Mouse (Mus musculus) lung, embryonic 14.5 days (tissue): ENCODE results near the gene Pdpn. TPM values are rescaled to one million over a fixed set of nuclear protein-coding genes. Genes with fewer than 3 reads are reported as not detected.

Experiments used
- ATAC-seq: fragments of 200-750 bp; cut with Nextera tagmentation; 2 replicates; pipeline ENCODE4 v1.8.0; 2017; ENCODE audit warnings: mild to moderate bottlenecking, moderate TSS enrichment, moderate library complexity; ENCODE audit not compliant: insufficient read depth
- DNase-seq: peaks from one replicate; pipeline ENCODE4 v3.0.0-alpha.2; 2015
- H3K27ac ChIP-seq: fragments of 300-500 bp; sonication (generic); 2 replicates; pipeline ENCODE4 v1.5.1; 2014; ENCODE audit warnings: low read depth, mild to moderate bottlenecking, moderate library complexity
- H3K27me3 ChIP-seq: fragments of 300-500 bp; sonication (generic); 2 replicates; pipeline ENCODE4 v1.6.1; 2014; ENCODE audit warnings: low read length, control low read depth; ENCODE audit not compliant: insufficient read depth
- H3K36me3 ChIP-seq: fragments of 300-500 bp; sonication (generic); 2 replicates; pipeline ENCODE4 v1.6.1; 2014; ENCODE audit warnings: control low read depth; ENCODE audit not compliant: insufficient read depth
- H3K4me1 ChIP-seq: fragments of 300-500 bp; sonication (generic); 2 replicates; pipeline ENCODE4 v1.6.1; 2014; ENCODE audit warnings: antibody characterized with exemption, control low read depth; ENCODE audit not compliant: insufficient read depth
- H3K4me2 ChIP-seq: fragments of 300-500 bp; sonication (generic); 2 replicates; pipeline ENCODE4 v1.6.1; 2014; ENCODE audit warnings: mild to moderate bottlenecking
- H3K4me3 ChIP-seq: fragments of 300-500 bp; sonication (generic); 2 replicates; pipeline ENCODE4 v1.5.1; 2014; ENCODE audit warnings: low read depth, low read length
- H3K9ac ChIP-seq: fragments of 300-500 bp; sonication (generic); 2 replicates; pipeline ENCODE4 v1.6.1; 2014
- H3K9me3 ChIP-seq: fragments of 300-500 bp; sonication (generic); 2 replicates; pipeline ENCODE4 v1.6.1; 2016; ENCODE audit warnings: low read depth, low read length, control low read depth
- CTCF ChIP-seq: IDR thresholded peaks from 2 replicates; pipeline ENCODE4 v1.5.1; 2016; ENCODE audit warnings: antibody characterized with exemption, low read depth
- WGBS: fragments of 180-500 bp; shearing (Covaris S2); extraction: QIAGEN DNeasy Blood & Tissue Kit; methylation state at CpG from one replicate; pipeline ENCODE4 v1.1.7; 2014; 5-methylcytosine and 5-hydroxymethylcytosine counted together
- polyA plus RNA-seq: library from polyadenylated mRNA; unstranded; fragments of >200 nt; fragmentation: Nextera tagmentation; extraction: Ambion mirVana; gene quantifications from 2 replicates; pipeline ENCODE4 v1.2.1, GENCODE M21; 2014

The Pdpn gene
- polyA plus RNA-seq, 1 experiment from 2014 or later, result 36.6 TPM

- Histone ChIP-seq H3K9ac (no peak overlapping the region), H3K4me3 (no peak overlapping the region), H3K4me2 (no peak overlapping the region), H3K36me3 (no peaks in the 10 kb centered on the region), H3K27me3 (no peaks in the 10 kb centered on the region), H3K27ac (no peak overlapping the region), H3K9me3 (no peaks in the 10 kb centered on the region), H3K4me1 (no peaks in the 10 kb centered on the region)
- ATAC-seq (no peak), DNase-seq (no peak)
- 33% methylated on average over 9 of the region's 9 CpGs for WGBS
- no peak for TF ChIP-seq CTCF
Observed at GRCm38 (mm10) chr4:143225886-143226285, 73.5 kb downstream of the Pdpn start.

- Histone ChIP-seq H3K9me3 (no peaks in the 10 kb centered on the region), H3K27me3 (no peaks in the 10 kb centered on the region), H3K4me3 (no peak overlapping the region), H3K27ac (no peak overlapping the region), H3K9ac (no peak overlapping the region), H3K4me2 (no peak overlapping the region), H3K4me1 (no peaks in the 10 kb centered on the region), H3K36me3 (no peaks in the 10 kb centered on the region)
- TF ChIP-seq CTCF, result no peak
- ATAC-seq (no peak), DNase-seq (no peak)
- 46% methylated on average over 9 of the region's 9 CpGs for WGBS
Observed at GRCm38 (mm10) chr4:143219316-143219751, 80.0 kb downstream of the Pdpn start.

DNA sequence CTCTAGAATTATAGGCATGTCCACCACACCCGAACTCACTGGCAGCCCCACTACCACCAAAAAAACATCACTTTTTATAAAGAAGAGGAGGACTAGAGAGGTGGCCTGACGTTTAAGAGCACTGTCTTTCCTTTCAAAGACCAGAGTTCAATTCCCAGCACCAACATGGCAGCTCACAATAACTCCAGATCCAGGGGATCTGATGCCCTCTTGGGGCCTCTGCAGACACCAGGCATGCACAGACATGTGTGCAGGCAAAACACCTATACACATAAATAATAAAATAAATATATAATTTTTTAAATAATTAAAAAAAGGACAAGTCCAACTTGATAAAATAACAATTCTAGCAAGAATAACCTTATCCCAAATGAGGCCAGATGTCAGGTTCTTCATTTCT, 80.5 kb downstream of the Pdpn start:
- DNase-seq (no peak), ATAC-seq (no peak)
- TF ChIP-seq CTCF, result no peak
- H3K27ac ChIP-seq, result no peak overlapping the region
- no peak overlapping the region for H3K4me3 ChIP-seq
- H3K4me1 ChIP-seq, result no peaks in the 10 kb centered on the region
- H3K9ac ChIP-seq, result no peak overlapping the region
- no peaks in the 10 kb centered on the region for H3K27me3 ChIP-seq
- 77% methylated on average over 2 of the region's 2 CpGs for WGBS
- no peaks in the 10 kb centered on the region for H3K9me3 ChIP-seq
- H3K36me3 ChIP-seq, result no peaks in the 10 kb centered on the region
- no peak overlapping the region for H3K4me2 ChIP-seq

Other genes starting within 250 kb of the Pdpn start
- 12.0 and 12.1 TPM in 2 replicates for gene Prdm2, start 86.6 kb downstream of the Pdpn start, polyA plus RNA-seq
- 0.11 TPM in 1 of 2 replicates, not detected in the other for gene Lrrc38, start 50.2 kb upstream of the Pdpn start, polyA plus RNA-seq
- not detected in 2 replicates for gene Pramel1, start 94.9 kb upstream of the Pdpn start, polyA plus RNA-seq
- 16.1 and 16.3 TPM in 2 replicates for gene Pramef8, start 112.9 kb upstream of the Pdpn start, polyA plus RNA-seq
- not detected in 2 replicates for gene Oog4, start 150.8 kb upstream of the Pdpn start, polyA plus RNA-seq
- not detected in 2 replicates for gene Gm13043, start 211.8 kb upstream of the Pdpn start, polyA plus RNA-seq
- gene Gm13040, start 236.4 kb upstream of the Pdpn start, polyA plus RNA-seq, result not detected in 2 replicates